Mouse (Mus musculus): ENCODE data around the gene Mprip. TPM values are rescaled to one million over a fixed set of nuclear protein-coding genes. Genes with fewer than 3 reads are reported as not detected.

Gene Mprip
- polyA plus RNA-seq, 1 experiment from 2014 or later, result 353 TPM

- H3K27me3 ChIP-seq, result no peaks in the 10 kb centered on the region
- no peak for DNase-seq (ENCODE audit: low read depth, low spot score)
- in situ Hi-C loops (cut with MboI; ENCODE audit: low pct_unique_long_range_greater_than_20kb), result no loop called here
- ChIA-PET CTCF (interaction anchor here (1.0 to 1.6 kb wide), 2 partner anchors 10 to 21 kb away, joined by 3 to 5 read pairs; no protein-coding TSS in a partner anchor), POLR2A (no interaction called here)
- no peak for TF ChIP-seq CTCF (IDR thresholded peaks at IDR 0.05)
- no peak for ATAC-seq
These were observed 27.0 kb upstream of the Mprip start for GRCm38 (mm10) chr11:59634001-59634660.

GRCm38 (mm10) chr11:59635251-59635795, 25.8 kb upstream of the Mprip start:
- CTCF ChIA-PET, result interaction anchor here (1.4 to 1.6 kb wide), 2 partner anchors 11 to 98 kb away, joined by 4 to 5 read pairs; no protein-coding TSS in a partner anchor

GRCm38 (mm10) chr11:59635821-59636694, 25.0 kb upstream of the Mprip start:
- ChIA-PET CTCF (interaction anchor here (1.4 kb wide), 1 partner anchor 98 kb away, joined by 4 read pairs; no protein-coding TSS in a partner anchor), POLR2A (interaction anchor here (1.2 kb wide), 1 partner anchor 8 kb away, joined by 4 read pairs; no protein-coding TSS in a partner anchor)
- no peaks in the 10 kb centered on the region for H3K27me3 ChIP-seq
- in situ Hi-C loops (cut with MboI; ENCODE audit: low pct_unique_long_range_greater_than_20kb), result no loop called here
- no peak for DNase-seq (ENCODE audit: low read depth, low spot score)
- TF ChIP-seq CTCF (IDR thresholded peaks at IDR 0.05), result no peak
- no peak for ATAC-seq

More at GRCm38 (mm10) chr11:59635251-59635795, 25.8 kb upstream of the Mprip start:
- in situ Hi-C loops (cut with MboI; ENCODE audit: low pct_unique_long_range_greater_than_20kb), result no loop called here
- no peak for TF ChIP-seq CTCF (IDR thresholded peaks at IDR 0.05)
- POLR2A ChIA-PET, result interaction anchor here (1.2 kb wide), 1 partner anchor 8 kb away, joined by 4 read pairs; no protein-coding TSS in a partner anchor
- ATAC-seq (no peak), DNase-seq (ENCODE audit: low read depth, low spot score) (no peak)
- no peaks in the 10 kb centered on the region for H3K27me3 ChIP-seq

- no peaks in the 10 kb centered on the region for H3K27me3 ChIP-seq
- ChIA-PET CTCF (interaction anchor here (1.4 kb wide), 1 partner anchor 97 kb away, joined by 4 read pairs; no protein-coding TSS in a partner anchor), POLR2A (no interaction called here)
- no peak for TF ChIP-seq CTCF (IDR thresholded peaks at IDR 0.05)
- in situ Hi-C loops (cut with MboI; ENCODE audit: low pct_unique_long_range_greater_than_20kb), result no loop called here
- ATAC-seq (no peak), DNase-seq (ENCODE audit: low read depth, low spot score) (no peak)
These were observed 24.2 kb upstream of the Mprip start for GRCm38 (mm10) chr11:59636695-59637414.

- in situ Hi-C loops (cut with MboI; ENCODE audit: low pct_unique_long_range_greater_than_20kb), result no loop called here
- CTCF ChIA-PET, result interaction anchor here (0.8 to 2.1 kb wide), 4 partner anchors 10 to 119 kb away, joined by 3 to 6 read pairs (median 4); no protein-coding TSS in a partner anchor
- no peak for TF ChIP-seq CTCF (IDR thresholded peaks at IDR 0.05)
- ATAC-seq (no peak), DNase-seq (ENCODE audit: low read depth, low spot score) (no peak)
- H3K27me3 ChIP-seq, result no peaks in the 10 kb centered on the region
- POLR2A ChIA-PET, result no interaction called here
These were observed 21.0 kb upstream of the Mprip start for GRCm38 (mm10) chr11:59639957-59640643.

GRCm38 (mm10) chr11:59641227-59641626, 19.9 kb upstream of the Mprip start:
- DNase-seq (ENCODE audit: low read depth, low spot score) (no peak), ATAC-seq (peak; percentile 65)
- ChIA-PET CTCF (interaction anchor here (0.6 to 1.4 kb wide), 14 partner anchors 8 to 182 kb away, joined by 3 to 5 read pairs (median 3); no protein-coding TSS in a partner anchor), POLR2A (no interaction called here)
- no peaks in the 10 kb centered on the region for H3K27me3 ChIP-seq
- TF ChIP-seq CTCF (IDR thresholded peaks at IDR 0.05), result peak; percentile 69
- in situ Hi-C loops (cut with MboI; ENCODE audit: low pct_unique_long_range_greater_than_20kb), result no loop called here

GRCm38 (mm10) chr11:59642420-59642819, 18.7 kb upstream of the Mprip start:
- CTCF ChIA-PET, result interaction anchor here (1.3 to 1.4 kb wide), 2 partner anchors 9 to 12 kb away, joined by 3 to 4 read pairs; no protein-coding TSS in a partner anchor
- TF ChIP-seq CTCF (IDR thresholded peaks at IDR 0.05), result no peak
- no peaks in the 10 kb centered on the region for H3K27me3 ChIP-seq
- POLR2A ChIA-PET, result interaction anchor here (1.1 kb wide), 1 partner anchor 197 kb away, joined by 5 read pairs; the partner anchor contains the start of genes Cops3 and Nt5m
- in situ Hi-C loops (cut with MboI; ENCODE audit: low pct_unique_long_range_greater_than_20kb), result no loop called here
- DNase-seq (ENCODE audit: low read depth, low spot score), result no peak
- ATAC-seq, result no peak

GRCm38 (mm10) chr11:59645036-59645435, 16.1 kb upstream of the Mprip start:
- no peak for ATAC-seq
- POLR2A ChIA-PET, result no interaction called here
- TF ChIP-seq CTCF (IDR thresholded peaks at IDR 0.05), result no peak
- CTCF ChIA-PET, result interaction anchor here (3.7 kb wide), 1 partner anchor 10 kb away, joined by 8 read pairs; no protein-coding TSS in a partner anchor
- in situ Hi-C loops (cut with MboI; ENCODE audit: low pct_unique_long_range_greater_than_20kb), result no loop called here
- DNase-seq (ENCODE audit: low read depth, low spot score), result no peak
- H3K27me3 ChIP-seq, result no peaks in the 10 kb centered on the region

GRCm38 (mm10) chr11:59649058-59649457, 12.0 kb upstream of the Mprip start:
- in situ Hi-C loops (cut with MboI; ENCODE audit: low pct_unique_long_range_greater_than_20kb), result no loop called here
- ChIA-PET CTCF (interaction anchor here (0.9 to 1.3 kb wide), 2 partner anchors 18 to 130 kb away, joined by 3 read pairs; no protein-coding TSS in a partner anchor), POLR2A (no interaction called here)
- ATAC-seq, result no peak
- DNase-seq (ENCODE audit: low read depth, low spot score), result no peak
- no peaks in the 10 kb centered on the region for H3K27me3 ChIP-seq
- TF ChIP-seq CTCF (IDR thresholded peaks at IDR 0.05), result no peak
